Mouse (Mus musculus) limb, embryonic 14.5 days (tissue): ENCODE measurements around the gene 4932438H23Rik. TPM values are rescaled to one million over a fixed set of nuclear protein-coding genes. Genes with fewer than 3 reads are reported as not detected.

ENCODE experiments used
- ATAC-seq: fragments of 200-750 bp; cut with Nextera tagmentation; 2 replicates; pipeline ENCODE4 v1.8.0; 2017; ENCODE audit warnings: low read depth, moderate number of reproducible peaks, moderate TSS enrichment; ENCODE audit not compliant: low FRiP score
- DNase-seq: peaks from one replicate; pipeline ENCODE4 v3.0.0-alpha.2; 2015; ENCODE audit warnings: low spot score
- H3K27ac ChIP-seq: fragments of 300-500 bp; sonication (generic); replicated peaks from 2 replicates; pipeline ENCODE4 v1.5.1; 2014; ENCODE audit warnings: low read depth, mild to moderate bottlenecking, low read length, moderate library complexity, mixed read lengths
- H3K27me3 ChIP-seq: fragments of 300-500 bp; sonication (generic); 2 replicates; pipeline ENCODE4 v1.6.1; 2014; ENCODE audit warnings: low read length, mixed read lengths; ENCODE audit not compliant: control insufficient read depth, insufficient read depth
- H3K36me3 ChIP-seq: fragments of 300-500 bp; sonication (generic); 2 replicates; pipeline ENCODE4 v1.6.1; 2014; ENCODE audit warnings: mild to moderate bottlenecking, low read length, moderate library complexity, mixed read lengths; ENCODE audit not compliant: control insufficient read depth, insufficient read depth
- H3K4me1 ChIP-seq: fragments of 300-500 bp; sonication (generic); 2 replicates; pipeline ENCODE4 v1.6.1; 2014; ENCODE audit warnings: antibody characterized with exemption, low read length, mixed read lengths; ENCODE audit not compliant: control insufficient read depth, insufficient read depth
- H3K4me2 ChIP-seq: fragments of 300-500 bp; sonication (generic); replicated peaks from 2 replicates; pipeline ENCODE4 v1.6.1; 2014; ENCODE audit warnings: low read depth, mild to moderate bottlenecking, low read length, moderate library complexity; ENCODE audit not compliant: severe bottlenecking
- H3K4me3 ChIP-seq: fragments of 300-500 bp; sonication (generic); replicated peaks from 2 replicates; pipeline ENCODE4 v1.5.1; 2014; ENCODE audit warnings: low read length
- H3K9ac ChIP-seq: fragments of 300-500 bp; sonication (generic); 2 replicates; pipeline ENCODE4 v1.6.1; 2014; ENCODE audit warnings: mild to moderate bottlenecking, low read depth, low read length, moderate library complexity; ENCODE audit not compliant: severe bottlenecking
- H3K9me3 ChIP-seq: fragments of 300-500 bp; sonication (generic); 2 replicates; pipeline ENCODE4 v1.6.1; 2016; ENCODE audit warnings: low read length; ENCODE audit not compliant: control insufficient read depth
- POLR2A ChIP-seq: fragments of 200-500 bp; IDR thresholded peaks from 2 replicates; pipeline ENCODE4 v1.8.0; 2012; ENCODE audit warnings: inconsistent platforms, mild to moderate bottlenecking, moderate library complexity, borderline replicate concordance; ENCODE audit not compliant: insufficient read depth, insufficient read length; ENCODE audit errors: extremely low read depth
- WGBS: fragments of 180-500 bp; shearing (Covaris S2); extraction: QIAGEN DNeasy Blood & Tissue Kit; methylation state at CpG from one replicate; pipeline ENCODE4 v1.1.7; 2014; 5-methylcytosine and 5-hydroxymethylcytosine counted together
- polyA plus RNA-seq, 2 experiments: library from polyadenylated mRNA; depleted of rRNA in 1 of 2; stranded (reverse) in 1 of 2; unstranded in 1 of 2; fragments of >200 nt; fragmentation: Nextera tagmentation in 1 of 2; extraction: Ambion mirVana in 1 of 2; gene quantifications; 2 replicates each; pipeline versions ENCODE4 v1.2.1 to v1.2.3; 2012 to 2014

4932438H23Rik gene
- polyA plus RNA-seq, 2 experiments: 0.32 to 0.45 TPM

- H3K9ac ChIP-seq: no peak overlapping the region
- H3K36me3 ChIP-seq: peaks cover 90% of the 10 kb centered on the region
- ATAC-seq (no peak), DNase-seq (no peak)
- H3K4me1 ChIP-seq: no peaks in the 10 kb centered on the region
- H3K4me3 ChIP-seq: no peak overlapping the region
- no peak overlapping the region for H3K27ac ChIP-seq
- no peaks in the 10 kb centered on the region for H3K27me3 ChIP-seq
- H3K4me2 ChIP-seq: no peak overlapping the region
- H3K9me3 ChIP-seq: no peaks in the 10 kb centered on the region
- 95% methylated on average over 2 of the region's 2 CpGs for WGBS
- no peak for TF ChIP-seq POLR2A
Measured at GRCm38 (mm10) chr16:91029901-91030300, 65.0 kb downstream of the 4932438H23Rik start.

GRCm38 (mm10) chr16:91029161-91029743 lies 65.7 kb downstream of the 4932438H23Rik start:
- Histone ChIP-seq H3K36me3 (peaks cover 90% of the 10 kb centered on the region), H3K27me3 (no peaks in the 10 kb centered on the region), H3K9ac (no peak overlapping the region), H3K4me3 (no peak overlapping the region), H3K9me3 (no peaks in the 10 kb centered on the region), H3K4me2 (no peak overlapping the region), H3K27ac (no peak overlapping the region), H3K4me1 (no peaks in the 10 kb centered on the region)
- 94% methylated on average over 8 of the region's 8 CpGs for WGBS
- DNase-seq (no peak), ATAC-seq (no peak)
- TF ChIP-seq POLR2A: no peak

GRCm38 (mm10) chr16:91026290-91026689 lies 68.6 kb downstream of the 4932438H23Rik start:
- H3K9ac ChIP-seq: no peak overlapping the region
- no peak for DNase-seq
- no peak overlapping the region for H3K4me3 ChIP-seq
- H3K36me3 ChIP-seq: peaks cover 86% of the 10 kb centered on the region
- 94% methylated on average over 4 of the region's 4 CpGs for WGBS
- H3K4me1 ChIP-seq: no peaks in the 10 kb centered on the region
- no peak overlapping the region for H3K4me2 ChIP-seq
- no peak for TF ChIP-seq POLR2A
- ATAC-seq: no peak
- H3K27ac ChIP-seq: no peak overlapping the region
- no peaks in the 10 kb centered on the region for H3K27me3 ChIP-seq
- H3K9me3 ChIP-seq: no peaks in the 10 kb centered on the region; the same call in 1 of the 2 replicates

GRCm38 (mm10) chr16:91023384-91023783 lies 71.5 kb downstream of the 4932438H23Rik start:
- H3K9ac ChIP-seq: no peak overlapping the region
- WGBS: 88% methylated on average over 1 of the region's 1 CpGs
- no peak for TF ChIP-seq POLR2A
- H3K27me3 ChIP-seq: no peaks in the 10 kb centered on the region
- no peak overlapping the region for H3K4me3 ChIP-seq
- H3K4me1 ChIP-seq: no peaks in the 10 kb centered on the region
- H3K36me3 ChIP-seq: peaks cover 95% of the 10 kb centered on the region
- DNase-seq (no peak), ATAC-seq (no peak)
- no peak overlapping the region for H3K4me2 ChIP-seq
- H3K9me3 ChIP-seq: no peaks in the 10 kb centered on the region; the same call in 1 of the 2 replicates
- H3K27ac ChIP-seq: no peak overlapping the region

GRCm38 (mm10) chr16:91020842-91021483 lies 74.0 kb downstream of the 4932438H23Rik start:
- ATAC-seq: no peak
- no peak for DNase-seq
- Histone ChIP-seq H3K27ac (no peak overlapping the region), H3K27me3 (no peaks in the 10 kb centered on the region), H3K9me3 (no peaks in the 10 kb centered on the region; the same call in 1 of the 2 replicates), H3K4me3 (no peak overlapping the region), H3K4me1 (no peaks in the 10 kb centered on the region), H3K36me3 (peaks cover 86% of the 10 kb centered on the region), H3K9ac (no peak overlapping the region), H3K4me2 (no peak overlapping the region)
- TF ChIP-seq POLR2A: no peak
- WGBS: 92% methylated on average over 10 of the region's 10 CpGs

- DNase-seq (no peak), ATAC-seq (no peak)
- WGBS: 88% methylated on average over 4 of the region's 4 CpGs
- peaks cover 84% of the 10 kb centered on the region for H3K36me3 ChIP-seq
- H3K9me3 ChIP-seq: no peaks in the 10 kb centered on the region; the same call in 1 of the 2 replicates
- no peaks in the 10 kb centered on the region for H3K27me3 ChIP-seq
- TF ChIP-seq POLR2A: no peak
- no peak overlapping the region for H3K9ac ChIP-seq
- H3K4me3 ChIP-seq: no peak overlapping the region
- H3K4me1 ChIP-seq: no peaks in the 10 kb centered on the region
- no peak overlapping the region for H3K4me2 ChIP-seq
- no peak overlapping the region for H3K27ac ChIP-seq
Measured at GRCm38 (mm10) chr16:91019476-91019875, 75.4 kb downstream of the 4932438H23Rik start.
